Mouse (Mus musculus): ENCODE data around the gene Anks1. TPM values are rescaled to one million over a fixed set of nuclear protein-coding genes. Genes with fewer than 3 reads are reported as not detected.
"Not testable (repeated sequence)": the region's sequence is repeated elsewhere in the genome, so short reads cannot be mapped to it uniquely, and the experiment has no call there.

Anks1 gene
- polyA plus RNA-seq, 1 experiment, result 28.9 TPM

- H3K4me3 ChIP-seq (replicated peaks; ENCODE audit: control insufficient read depth, low read depth, low read length), result no peak overlapping the region
- no peaks in the 10 kb centered on the region; the same call in 1 of the 2 replicates for H3K4me1 ChIP-seq (ENCODE audit: control insufficient read depth, insufficient read depth, low read length)
- no peak overlapping the region for H3K27ac ChIP-seq (ENCODE audit: control insufficient read depth, insufficient read depth, low read depth, low read length, poor library complexity)
- 86% methylated on average over 5 of the region's 5 CpGs for WGBS
- TF ChIP-seq POLR2A (IDR thresholded peaks at IDR 0.05; ENCODE audit: borderline replicate concordance, control insufficient read depth, low read depth, low read length) (no peak), CTCF (IDR thresholded peaks at IDR 0.05; ENCODE audit: control insufficient read depth, insufficient read depth, low read length) (no peak)
Measured at GRCm38 (mm10) chr17:27969896-27970295, 60.8 kb downstream of the Anks1 start.

GRCm38 (mm10) chr17:27970305-27970704 is 61.2 kb downstream of the Anks1 start:
- 74% methylated on average over 5 of the region's 5 CpGs for WGBS
- no peaks in the 10 kb centered on the region; the same call in 1 of the 2 replicates for H3K4me1 ChIP-seq (ENCODE audit: control insufficient read depth, insufficient read depth, low read length)
- no peak for TF ChIP-seq CTCF (IDR thresholded peaks at IDR 0.05; ENCODE audit: control insufficient read depth, insufficient read depth, low read length)
- no peak for TF ChIP-seq POLR2A (IDR thresholded peaks at IDR 0.05; ENCODE audit: borderline replicate concordance, control insufficient read depth, low read depth, low read length)
- no peak overlapping the region for H3K27ac ChIP-seq (ENCODE audit: control insufficient read depth, insufficient read depth, low read depth, low read length, poor library complexity)
- H3K4me3 ChIP-seq (replicated peaks; ENCODE audit: control insufficient read depth, low read depth, low read length), result no peak overlapping the region

GRCm38 (mm10) chr17:27971496-27971895 is 62.4 kb downstream of the Anks1 start:
- 85% methylated on average over 9 of the region's 9 CpGs for WGBS
- Histone ChIP-seq H3K4me3 (replicated peaks; ENCODE audit: control insufficient read depth, low read depth, low read length) (no peak overlapping the region), H3K27ac (ENCODE audit: control insufficient read depth, insufficient read depth, low read depth, low read length, poor library complexity) (no peak overlapping the region), H3K4me1 (ENCODE audit: control insufficient read depth, insufficient read depth, low read length) (no peaks in the 10 kb centered on the region; the same call in 1 of the 2 replicates)
- TF ChIP-seq POLR2A (IDR thresholded peaks at IDR 0.05; ENCODE audit: borderline replicate concordance, control insufficient read depth, low read depth, low read length) (no peak), CTCF (IDR thresholded peaks at IDR 0.05; ENCODE audit: control insufficient read depth, insufficient read depth, low read length) (no peak)

- 69% methylated on average over 4 of the region's 4 CpGs for WGBS
- Histone ChIP-seq H3K4me3 (replicated peaks; ENCODE audit: control insufficient read depth, low read depth, low read length) (no peak overlapping the region), H3K27ac (ENCODE audit: control insufficient read depth, insufficient read depth, low read depth, low read length, poor library complexity) (no peak overlapping the region), H3K4me1 (ENCODE audit: control insufficient read depth, insufficient read depth, low read length) (no peaks in the 10 kb centered on the region; the same call in 1 of the 2 replicates)
- TF ChIP-seq POLR2A (IDR thresholded peaks at IDR 0.05; ENCODE audit: borderline replicate concordance, control insufficient read depth, low read depth, low read length), result no peak
- TF ChIP-seq CTCF (IDR thresholded peaks at IDR 0.05; ENCODE audit: control insufficient read depth, insufficient read depth, low read length), result no peak
Measured at GRCm38 (mm10) chr17:27973337-27973736, 64.2 kb downstream of the Anks1 start.

- TF ChIP-seq POLR2A (IDR thresholded peaks at IDR 0.05; ENCODE audit: borderline replicate concordance, control insufficient read depth, low read depth, low read length) (no peak), CTCF (IDR thresholded peaks at IDR 0.05; ENCODE audit: control insufficient read depth, insufficient read depth, low read length) (no peak)
- Histone ChIP-seq H3K4me3 (replicated peaks; ENCODE audit: control insufficient read depth, low read depth, low read length) (no peak overlapping the region), H3K4me1 (ENCODE audit: control insufficient read depth, insufficient read depth, low read length) (no peaks in the 10 kb centered on the region; the same call in 1 of the 2 replicates), H3K27ac (ENCODE audit: control insufficient read depth, insufficient read depth, low read depth, low read length, poor library complexity) (no peak overlapping the region)
- WGBS, result 88% methylated on average over 14 of the region's 14 CpGs
Measured at GRCm38 (mm10) chr17:27976266-27976665, 67.2 kb downstream of the Anks1 start.

GRCm38 (mm10) chr17:27977008-27977636 is 68.0 kb downstream of the Anks1 start:
- no peak overlapping the region for H3K27ac ChIP-seq (ENCODE audit: control insufficient read depth, insufficient read depth, low read depth, low read length, poor library complexity)
- TF ChIP-seq POLR2A (IDR thresholded peaks at IDR 0.05; ENCODE audit: borderline replicate concordance, control insufficient read depth, low read depth, low read length), result no peak
- TF ChIP-seq CTCF (IDR thresholded peaks at IDR 0.05; ENCODE audit: control insufficient read depth, insufficient read depth, low read length), result no peak
- H3K4me1 ChIP-seq (ENCODE audit: control insufficient read depth, insufficient read depth, low read length), result no peaks in the 10 kb centered on the region; the same call in 1 of the 2 replicates
- WGBS, result 77% methylated on average over 3 of the region's 3 CpGs
- H3K4me3 ChIP-seq (replicated peaks; ENCODE audit: control insufficient read depth, low read depth, low read length), result no peak overlapping the region

- TF ChIP-seq CTCF (IDR thresholded peaks at IDR 0.05; ENCODE audit: control insufficient read depth, insufficient read depth, low read length), result no peak
- TF ChIP-seq POLR2A (IDR thresholded peaks at IDR 0.05; ENCODE audit: borderline replicate concordance, control insufficient read depth, low read depth, low read length), result no peak
- Histone ChIP-seq H3K27ac (ENCODE audit: control insufficient read depth, insufficient read depth, low read depth, low read length, poor library complexity) (no peak overlapping the region), H3K4me3 (replicated peaks; ENCODE audit: control insufficient read depth, low read depth, low read length) (no peak overlapping the region), H3K4me1 (ENCODE audit: control insufficient read depth, insufficient read depth, low read length) (no peaks in the 10 kb centered on the region; the same call in 1 of the 2 replicates)
- WGBS, result 89% methylated on average over 3 of the region's 3 CpGs
Measured at GRCm38 (mm10) chr17:27980391-27980955, 71.4 kb downstream of the Anks1 start.

- WGBS, result 77% methylated on average over 5 of the region's 5 CpGs
- Histone ChIP-seq H3K4me1 (ENCODE audit: control insufficient read depth, insufficient read depth, low read length) (no peaks in the 10 kb centered on the region; the same call in 1 of the 2 replicates), H3K4me3 (replicated peaks; ENCODE audit: control insufficient read depth, low read depth, low read length) (no peak overlapping the region), H3K27ac (ENCODE audit: control insufficient read depth, insufficient read depth, low read depth, low read length, poor library complexity) (no peak overlapping the region)
- TF ChIP-seq POLR2A (IDR thresholded peaks at IDR 0.05; ENCODE audit: borderline replicate concordance, control insufficient read depth, low read depth, low read length) (no peak), CTCF (IDR thresholded peaks at IDR 0.05; ENCODE audit: control insufficient read depth, insufficient read depth, low read length) (no peak)
Measured at GRCm38 (mm10) chr17:27981451-27982069, 72.5 kb downstream of the Anks1 start.

- WGBS, result 84% methylated on average over 14 of the region's 14 CpGs
- not testable (repeated sequence) for H3K27ac ChIP-seq (ENCODE audit: control insufficient read depth, insufficient read depth, low read depth, low read length, poor library complexity); H3K4me1 ChIP-seq (ENCODE audit: control insufficient read depth, insufficient read depth, low read length); H3K4me3 ChIP-seq (replicated peaks; ENCODE audit: control insufficient read depth, low read depth, low read length)
Measured at GRCm38 (mm10) chr17:27982070-27982457, 73.0 kb downstream of the Anks1 start.
